Mouse (Mus musculus) heart, adult 10 weeks (tissue): Measurements from ENCODE around the gene Olfr331. TPM values are rescaled to one million over a fixed set of nuclear protein-coding genes. Genes with fewer than 3 reads are reported as not detected.

Experiments used
- polyA plus RNA-seq: library from polyadenylated mRNA; stranded (reverse); fragments of 350-450 nt; fragmentation: Illumina TruSeq; extraction: RNeasy Lipid Tissue Mini Kit (QIAGEN cat#74804); gene quantifications from one replicate; pipeline ENCODE4 v1.2.3, GENCODE M21; 2014; ENCODE audit warnings: low read depth, low replicate concordance

The Olfr331 gene
- not detected for polyA plus RNA-seq

DNA sequence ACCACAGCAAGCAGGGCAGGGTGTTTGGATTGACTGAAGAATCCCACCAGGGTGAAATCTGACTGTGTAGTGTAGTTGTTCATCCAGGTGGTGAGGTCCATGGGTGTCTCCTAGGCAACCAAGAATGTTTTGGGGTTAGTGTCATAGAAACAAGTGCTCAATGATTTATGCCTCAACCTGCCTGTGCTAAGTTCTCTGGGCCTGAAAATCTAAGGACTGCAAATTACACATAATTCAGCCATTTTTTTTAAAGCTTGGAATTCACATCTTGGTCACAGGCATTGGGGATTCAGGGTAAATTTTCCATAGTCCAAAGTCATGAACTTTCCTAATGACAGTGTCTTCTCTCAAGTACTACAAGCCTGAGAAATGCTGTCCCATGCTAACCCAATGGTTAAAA is at the start of gene Olfr331:
Gene Olfr331 (minus strand): TSS at position 101 of the 400 bp plus-strand sequence.

DNA sequence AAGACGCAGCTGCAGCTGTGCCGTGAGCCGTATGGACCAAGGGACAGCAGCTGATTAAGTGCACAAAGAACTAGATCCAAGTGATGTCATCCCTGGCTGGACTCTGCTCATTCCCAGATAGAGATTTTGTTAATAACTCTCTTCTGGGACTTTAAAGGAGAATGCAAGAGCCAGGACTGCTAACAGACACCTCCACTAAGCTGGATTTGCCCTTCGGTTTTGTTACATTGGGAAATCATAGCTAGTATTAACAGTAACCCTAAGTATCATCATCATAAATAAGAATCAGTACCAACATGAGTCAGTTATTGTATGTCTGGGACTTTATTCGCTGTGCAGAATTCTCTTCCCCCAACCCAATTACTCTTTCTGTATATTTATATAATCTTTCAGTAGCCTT is 44.0 kb upstream of the Olfr331 start, which contains the start of gene Olfr329-ps:
Gene Olfr329-ps (minus strand): TSS at position 101 of the 400 bp plus-strand sequence.

DNA sequence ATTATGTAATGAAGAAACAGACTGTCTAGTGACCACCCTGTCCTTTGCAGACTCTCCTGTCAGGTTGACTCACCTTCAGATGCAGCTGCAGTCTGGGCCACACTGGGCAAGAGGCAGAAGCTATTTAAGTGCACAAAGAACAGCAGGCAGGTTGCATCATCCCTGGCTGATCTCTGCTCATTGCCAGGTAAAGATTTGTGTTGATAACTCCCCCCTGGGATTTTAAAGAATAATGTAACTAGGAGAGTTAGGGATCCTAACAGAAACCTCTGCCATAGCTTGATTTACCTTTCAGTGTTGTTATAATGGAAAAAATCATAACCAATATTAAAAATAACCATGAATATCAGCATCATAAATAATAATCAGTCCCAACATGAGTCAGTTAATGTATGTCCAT is 32.4 kb upstream of the Olfr331 start, which contains the start of gene Olfr330:
Gene Olfr330 (minus strand): TSS at position 101 of the 400 bp plus-strand sequence.

DNA sequence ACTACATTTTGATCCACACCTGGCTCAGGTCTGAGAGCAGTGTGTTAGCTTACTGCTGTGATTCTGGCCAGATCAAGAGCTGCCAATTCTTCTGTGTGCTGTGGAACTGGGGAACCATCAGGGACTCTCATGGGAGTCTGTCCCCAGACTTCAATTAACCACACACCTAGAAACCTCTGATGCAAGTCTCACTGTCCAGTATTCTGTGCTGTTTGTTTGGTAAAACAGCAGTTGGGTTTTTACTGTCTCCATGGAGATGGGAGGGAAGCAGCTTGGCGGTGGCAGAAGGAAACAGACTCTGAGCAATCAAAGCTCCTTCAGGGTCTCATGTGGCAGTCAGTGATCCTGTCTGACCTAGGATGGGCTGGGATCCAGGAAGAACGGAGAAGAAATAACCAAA is 9.9 kb downstream of the Olfr331 start, which contains the start of gene Olfr332:
Gene Olfr332 (minus strand): TSS at position 101 of the 400 bp plus-strand sequence.

DNA sequence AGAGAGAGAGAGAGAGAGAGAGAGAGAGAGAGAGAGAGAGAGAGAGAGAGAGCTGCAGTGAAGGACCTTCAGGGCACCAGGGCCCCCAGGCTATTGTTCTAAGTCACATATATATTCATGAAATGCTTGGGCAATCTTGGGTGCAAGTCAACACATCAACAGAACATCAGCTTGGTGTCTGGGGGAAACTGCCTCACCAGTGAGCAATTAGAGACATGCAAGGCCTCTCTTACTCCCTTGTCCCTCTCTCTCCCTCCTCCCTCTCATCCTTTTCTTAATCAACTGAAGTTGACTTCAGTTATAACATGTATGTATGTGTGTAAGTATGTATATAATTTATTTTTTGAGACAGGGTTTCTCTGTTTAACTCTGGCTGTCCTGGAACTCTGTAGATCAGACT is 40.2 kb downstream of the Olfr331 start, which contains the start of gene Olfr30:
Gene Olfr30 (minus strand): TSS at position 101 of the 400 bp plus-strand sequence.

DNA sequence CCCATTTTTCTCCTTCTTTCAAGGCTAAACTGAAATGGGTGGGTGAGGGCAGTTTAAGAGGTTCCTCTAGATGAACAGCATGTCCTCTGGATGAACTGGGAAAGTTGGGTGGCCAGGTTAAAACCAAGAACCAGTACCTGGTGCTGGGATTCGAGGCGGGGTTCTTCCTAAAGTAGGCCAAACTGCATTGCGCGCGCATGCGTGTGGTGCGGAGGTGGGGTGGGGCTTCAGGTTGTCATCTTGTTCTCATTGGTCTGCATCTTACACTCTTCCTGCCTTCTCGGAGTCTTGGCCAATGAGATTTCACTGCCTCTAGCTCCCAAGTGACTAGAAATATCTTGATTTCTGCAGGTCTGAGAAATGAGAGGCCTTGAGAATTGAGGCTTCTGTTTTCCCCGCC is 49.6 kb downstream of the Olfr331 start, which contains the start of gene Lypd9:
Gene Lypd9 (minus strand): TSS at position 165 of the 400 bp plus-strand sequence.

Other genes starting within 250 kb of the Olfr331 start
- not detected for gene 4930438A08Rik, start 227.8 kb downstream of the Olfr331 start, polyA plus RNA-seq
- 8.9 TPM for gene Zfp692, start 195.5 kb downstream of the Olfr331 start, polyA plus RNA-seq
- 47.2 TPM for gene Zfp672, start 172.2 kb downstream of the Olfr331 start, polyA plus RNA-seq
- gene Sh3bp5l, start 171.8 kb downstream of the Olfr331 start, polyA plus RNA-seq, result 29.4 TPM
- not detected for gene Lypd8, start 123.5 kb downstream of the Olfr331 start, polyA plus RNA-seq
- gene 1810065E05Rik, start 81.5 kb downstream of the Olfr331 start, polyA plus RNA-seq, result not detected
- not detected for gene Gm12253, start 70.0 kb downstream of the Olfr331 start, polyA plus RNA-seq
- not detected for gene Lypd9, start 49.6 kb downstream of the Olfr331 start, polyA plus RNA-seq
- gene Olfr30, start 40.3 kb downstream of the Olfr331 start, polyA plus RNA-seq, result not detected
- gene Olfr332, start 10.0 kb downstream of the Olfr331 start, polyA plus RNA-seq, result not detected
- not detected for gene Olfr330, start 32.3 kb upstream of the Olfr331 start, polyA plus RNA-seq
- gene Olfr329-ps, start 43.9 kb upstream of the Olfr331 start, polyA plus RNA-seq, result not detected
- not detected for gene Olfr328, start 53.1 kb upstream of the Olfr331 start, polyA plus RNA-seq
- not detected for gene Olfr224, start 68.0 kb upstream of the Olfr331 start, polyA plus RNA-seq
- gene Olfr325, start 75.2 kb upstream of the Olfr331 start, polyA plus RNA-seq, result not detected
- not detected for gene Olfr324, start 92.5 kb upstream of the Olfr331 start, polyA plus RNA-seq
- gene 2210407C18Rik, start 113.5 kb upstream of the Olfr331 start, polyA plus RNA-seq, result 21.0 TPM
- gene Olfr323, start 127.9 kb upstream of the Olfr331 start, polyA plus RNA-seq, result not detected
- gene Trim58, start 137.9 kb upstream of the Olfr331 start, polyA plus RNA-seq, result not detected
- gene Olfr322, start 156.2 kb upstream of the Olfr331 start, polyA plus RNA-seq, result not detected
- not detected for gene Olfr320, start 178.5 kb upstream of the Olfr331 start, polyA plus RNA-seq
- gene Olfr319, start 196.6 kb upstream of the Olfr331 start, polyA plus RNA-seq, result not detected
- gene Olfr318, start 221.4 kb upstream of the Olfr331 start, polyA plus RNA-seq, result not detected
- not detected for gene Olfr317, start 236.6 kb upstream of the Olfr331 start, polyA plus RNA-seq